Mouse (Mus musculus): ENCODE measurements around the gene Adk. TPM values are rescaled to one million over a fixed set of nuclear protein-coding genes. Genes with fewer than 3 reads are reported as not detected.

The Adk gene
- total and polyA plus RNA-seq, 3 experiments: 47.9 to 129 (median 59.0) TPM

DNA sequence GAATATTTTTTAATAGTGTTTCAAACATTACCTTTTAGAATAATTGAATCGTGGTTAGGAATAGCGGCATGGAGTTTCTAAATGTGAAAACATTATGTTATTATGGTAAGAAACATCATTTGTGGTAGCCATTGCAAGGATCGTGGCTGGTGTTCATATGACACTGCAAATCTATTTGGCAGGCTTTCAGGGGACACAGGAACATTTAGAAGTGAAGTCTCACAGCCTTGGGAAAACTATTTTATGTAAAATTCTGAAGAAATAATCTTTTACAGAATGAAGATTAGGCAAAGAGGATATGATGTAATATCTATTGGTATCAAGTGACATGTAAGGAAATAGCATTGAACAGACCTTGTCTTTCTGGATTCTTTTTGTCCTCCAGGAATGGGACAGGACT, 262.1 kb downstream of the Adk start:
- Histone ChIP-seq H3K79me2 (replicated peaks; ENCODE audit: control insufficient read depth, extremely low read depth, insufficient read depth, poor library complexity, severe bottlenecking) (no peaks in the 10 kb centered on the region), H3K36me3 (replicated peaks in 1 of 2; ENCODE audit: control insufficient read depth in 1 of 2, insufficient read depth in 1 of 2, low read length in 1 of 2) (peaks cover 0 to 4% of the 10 kb centered on the region in 2 experiments), H3K9ac (ENCODE audit: insufficient read depth, low read depth) (no peak overlapping the region), H3K27ac (ENCODE audit: insufficient read depth, low read depth) (no peak overlapping the region), H3K4me3 (replicated peaks in 1 of 3; ENCODE audit: low read depth in 2 of 3, low read length in 2 of 3, poor library complexity in 1 of 3) (no peak overlapping the region), H3K27me3 (replicated peaks) (no peaks in the 10 kb centered on the region), H3K4me1 (ENCODE audit: control insufficient read depth in 1 of 2, insufficient read depth in 2 of 2) (peaks cover 0 to 2% of the 10 kb centered on the region in 2 experiments; a peak in 1 of 4 replicates), H3K9me3 (replicated peaks; ENCODE audit: low read length) (no peaks in the 10 kb centered on the region), H3K4me2 (ENCODE audit: insufficient read depth, low read depth, poor library complexity, severe bottlenecking) (no peak overlapping the region)
- in situ Hi-C loops (cut with MboI; ENCODE audit: low pct_ligation_motif_present, low pct_unique_long_range_greater_than_20kb, low sequenced_read_pairs) (no loop called here), dilution Hi-C loops (cut with MboI; ENCODE audit: extremely low pct_ligation_motif_present, extremely low pct_unique_long_range_greater_than_20kb, low sequenced_read_pairs) (no loop called here)
- DNase-seq (ENCODE audit: extremely low read depth): no peak
- no peak for TF ChIP-seq CHD2 (IDR thresholded peaks at IDR 0.05; ENCODE audit: low read length)
- no peak for TF ChIP-seq CTCF (conservative IDR thresholded peaks at IDR 0.05 in 1 of 2, IDR thresholded peaks at IDR 0.05 in 1 of 2; ENCODE audit: low read depth in 2 of 2, low read length in 2 of 2)
- no peak for TF ChIP-seq MXI1 (IDR thresholded peaks at IDR 0.05; ENCODE audit: low read depth, low read length)

DNA sequence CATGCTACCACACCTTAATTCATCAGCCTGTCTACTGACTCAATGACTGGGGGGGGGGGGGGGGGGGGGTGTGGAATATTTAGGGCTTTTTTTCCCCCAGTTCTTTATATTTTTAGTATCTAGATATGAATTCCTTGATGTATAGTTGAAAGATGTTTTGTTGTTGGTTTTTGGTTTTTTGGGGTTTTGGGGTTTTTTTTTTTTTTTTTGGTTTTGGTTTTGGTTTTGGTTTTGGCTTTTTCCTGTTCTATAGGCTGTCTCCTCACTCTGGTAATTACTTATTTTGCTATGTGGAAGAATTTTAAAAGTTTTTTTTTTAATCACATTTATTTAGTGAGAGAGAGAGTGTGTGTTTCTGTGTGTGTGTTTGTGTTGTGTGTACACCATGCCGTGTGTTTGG, 282.5 kb downstream of the Adk start:
- no peak overlapping the region for H3K4me3 ChIP-seq (replicated peaks in 1 of 3; ENCODE audit: low read depth in 2 of 3, low read length in 2 of 3, poor library complexity in 1 of 3)
- dilution Hi-C loops (cut with MboI; ENCODE audit: extremely low pct_ligation_motif_present, extremely low pct_unique_long_range_greater_than_20kb, low sequenced_read_pairs): no loop called here
- no peaks in the 10 kb centered on the region for H3K27me3 ChIP-seq (replicated peaks)
- in situ Hi-C loops (cut with MboI; ENCODE audit: low pct_ligation_motif_present, low pct_unique_long_range_greater_than_20kb, low sequenced_read_pairs): no loop called here
- no peaks in the 10 kb centered on the region for H3K79me2 ChIP-seq (replicated peaks; ENCODE audit: control insufficient read depth, extremely low read depth, insufficient read depth, poor library complexity, severe bottlenecking)
- peaks cover 0 to 2% of the 10 kb centered on the region in 2 experiments for H3K36me3 ChIP-seq (replicated peaks in 1 of 2; ENCODE audit: control insufficient read depth in 1 of 2, insufficient read depth in 1 of 2, low read length in 1 of 2)
- peak; percentile 86 for TF ChIP-seq ZNF384 (IDR thresholded peaks at IDR 0.05; ENCODE audit: low read depth, low read length)
- TF ChIP-seq IRF4 (IDR thresholded peaks at IDR 0.05; ENCODE audit: low read depth, low read length): 0 out of 2 replicates have a peak, but pooled peaks have one; percentile 21
- TF ChIP-seq NELFE (IDR thresholded peaks at IDR 0.05; ENCODE audit: low read depth, low read length): no peak
- TF ChIP-seq ZKSCAN1 (IDR thresholded peaks at IDR 0.05; ENCODE audit: borderline replicate concordance, low read depth, low read length): no peak; the same call in 1 of the 2 replicates
- no peak for TF ChIP-seq USF1 (IDR thresholded peaks at IDR 0.05; ENCODE audit: low read depth, low read length)
- TF ChIP-seq USF2 (conservative IDR thresholded peaks at IDR 0.05; ENCODE audit: low read depth, low read length): no peak
- TF ChIP-seq HCFC1 (IDR thresholded peaks at IDR 0.05; ENCODE audit: low read depth, low read length): no peak
- H3K4me1 ChIP-seq (ENCODE audit: control insufficient read depth in 1 of 2, insufficient read depth in 2 of 2): peaks cover 10 to 24% of the 10 kb centered on the region in 2 experiments
- H3K4me2 ChIP-seq (ENCODE audit: insufficient read depth, low read depth, poor library complexity, severe bottlenecking): peak overlapping the region; percentile 95
- no peak for DNase-seq (ENCODE audit: extremely low read depth)
- H3K27ac ChIP-seq (ENCODE audit: insufficient read depth, low read depth): no peak overlapping the region
- H3K9me3 ChIP-seq (replicated peaks; ENCODE audit: low read length): no peaks in the 10 kb centered on the region
- H3K9ac ChIP-seq (ENCODE audit: insufficient read depth, low read depth): peak overlapping the region; percentile 29

DNA sequence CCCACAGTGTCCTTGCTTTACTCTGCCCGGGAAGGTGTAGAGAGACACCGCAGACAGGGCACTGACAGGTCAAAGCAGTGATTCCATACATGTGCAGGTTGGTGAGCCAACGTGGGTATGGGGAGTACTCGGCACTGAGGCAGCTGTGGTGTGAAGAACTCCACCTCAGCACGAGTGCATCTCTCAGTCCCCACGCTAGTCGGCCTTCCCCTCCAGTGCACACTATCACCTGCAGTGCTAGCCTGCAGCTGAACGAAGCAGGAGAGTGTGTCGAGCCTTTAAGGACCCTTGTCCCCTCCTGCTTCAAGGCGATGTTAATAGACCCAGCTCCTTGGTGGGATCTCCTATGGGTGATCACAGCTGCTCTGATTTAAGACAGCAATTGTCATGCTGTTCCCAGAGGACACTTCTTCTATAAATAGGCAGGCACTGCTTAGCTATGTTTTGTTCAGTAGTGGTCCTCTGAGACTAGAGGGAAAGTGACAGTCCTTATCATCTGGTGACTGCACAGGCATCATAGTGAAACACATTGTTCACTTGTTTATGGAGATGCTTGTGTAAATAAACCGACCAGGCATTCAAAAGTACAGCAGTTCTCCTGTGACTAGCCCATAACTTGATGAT, 283.4 kb downstream of the Adk start:
- in situ Hi-C loops (cut with MboI; ENCODE audit: low pct_ligation_motif_present, low pct_unique_long_range_greater_than_20kb, low sequenced_read_pairs): no loop called here
- TF ChIP-seq USF2 (conservative IDR thresholded peaks at IDR 0.05; ENCODE audit: low read depth, low read length): no peak
- peak; percentile 21; the same call in 1 of the 2 replicates for TF ChIP-seq MAX (IDR thresholded peaks at IDR 0.05; ENCODE audit: low read length)
- TF ChIP-seq MEF2A (IDR thresholded peaks at IDR 0.05; ENCODE audit: borderline replicate concordance, low read depth, low read length): peak; percentile 29; the same call in 1 of the 2 replicates
- Histone ChIP-seq H3K27me3 (replicated peaks) (no peaks in the 10 kb centered on the region), H3K79me2 (replicated peaks; ENCODE audit: control insufficient read depth, extremely low read depth, insufficient read depth, poor library complexity, severe bottlenecking) (no peaks in the 10 kb centered on the region), H3K36me3 (replicated peaks in 1 of 2; ENCODE audit: control insufficient read depth in 1 of 2, insufficient read depth in 1 of 2, low read length in 1 of 2) (peaks cover 0 to 2% of the 10 kb centered on the region in 2 experiments), H3K4me2 (ENCODE audit: insufficient read depth, low read depth, poor library complexity, severe bottlenecking) (peak overlapping the region; percentile 95), H3K9me3 (replicated peaks; ENCODE audit: low read length) (no peaks in the 10 kb centered on the region), H3K4me3 (replicated peaks in 1 of 3; ENCODE audit: low read depth in 2 of 3, low read length in 2 of 3, poor library complexity in 1 of 3) (peak overlapping the region in 1 of 3 experiments; percentile 47), H3K9ac (ENCODE audit: insufficient read depth, low read depth) (peak overlapping the region; percentile 29; the same call in 1 of the 2 replicates), H3K27ac (ENCODE audit: insufficient read depth, low read depth) (0 out of 2 replicates have a peak overlapping the region, but pooled peaks have one; percentile 24), H3K4me1 (ENCODE audit: control insufficient read depth in 1 of 2, insufficient read depth in 2 of 2) (peaks cover 10 to 24% of the 10 kb centered on the region in 2 experiments)
- DNase-seq (ENCODE audit: extremely low read depth): peak; percentile 17
- dilution Hi-C loops (cut with MboI; ENCODE audit: extremely low pct_ligation_motif_present, extremely low pct_unique_long_range_greater_than_20kb, low sequenced_read_pairs): no loop called here

Data from CH12.LX (cell line).